Mouse (Mus musculus) ES-Bruce4 (cell line): ENCODE data around the gene Bdh1.

Source experiments
- CTCF ChIP-seq: IDR thresholded peaks from one replicate; pipeline ENCODE4 v1.8.1; 2011; ENCODE audit warnings: low read depth, low read length
- EP300 ChIP-seq: IDR thresholded peaks from 2 replicates; pipeline ENCODE4 v1.6.1; 2011; ENCODE audit warnings: low read depth, low read length; ENCODE audit not compliant: insufficient read depth
- POLR2A ChIP-seq: IDR thresholded peaks from one replicate; pipeline ENCODE4 v1.8.1; 2011; ENCODE audit warnings: low read length; ENCODE audit not compliant: insufficient read depth

- no peak for TF ChIP-seq EP300
- TF ChIP-seq CTCF = no peak
- TF ChIP-seq POLR2A = no peak
Observed at GRCm38 (mm10) chr16:31433466-31434110, 11.5 kb downstream of the Bdh1 start.
